8 mouse cellular contexts compared by ENCODE assay signal in the genomic region with DNA sequence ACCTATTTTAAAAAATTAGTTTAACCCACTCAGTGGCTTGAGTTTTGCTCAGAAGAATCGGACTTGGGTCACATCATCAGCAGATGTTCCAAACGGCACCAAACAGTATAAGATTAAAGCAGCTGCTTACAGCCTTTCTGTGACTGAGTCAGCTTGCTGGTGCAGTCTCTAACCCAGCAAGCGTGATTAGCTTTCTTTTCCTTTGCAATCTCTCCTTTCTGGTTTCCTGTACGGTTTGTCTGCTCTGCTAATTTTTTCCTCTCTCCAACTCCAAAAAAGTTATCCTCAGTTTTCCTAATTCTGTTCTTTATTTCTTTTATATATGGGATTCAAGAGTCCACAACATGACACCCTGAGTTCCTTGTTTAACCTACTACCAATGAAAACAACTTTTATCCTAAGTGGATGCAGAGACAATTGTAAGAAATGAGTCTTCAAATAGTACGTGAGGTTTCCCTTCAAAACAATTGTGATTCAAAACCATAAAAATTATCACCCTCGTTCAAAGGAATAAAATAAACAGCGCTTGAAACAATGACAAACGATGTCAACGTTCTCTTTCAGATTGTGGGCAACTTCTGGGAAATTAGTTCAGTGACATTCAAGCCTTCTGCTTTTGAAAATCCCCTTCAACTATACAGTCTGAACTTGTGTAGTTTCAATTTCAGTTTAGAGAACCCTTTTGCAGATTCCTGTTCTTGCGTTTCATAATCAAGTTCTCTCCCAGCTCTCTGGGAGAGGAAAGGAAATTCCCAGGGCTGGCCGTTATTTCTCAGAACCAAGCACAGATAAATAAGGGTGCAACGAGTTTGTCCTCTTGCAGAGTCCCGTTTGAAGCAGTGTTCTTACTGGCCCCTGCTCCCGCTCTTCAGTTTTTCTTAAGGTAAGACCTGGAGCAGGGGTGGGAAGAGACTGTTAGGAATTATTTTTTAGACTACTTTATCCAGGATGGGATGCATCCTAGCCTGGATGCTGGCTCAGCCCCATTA. TPM values are rescaled to one million over a fixed set of nuclear protein-coding genes. Genes with fewer than 3 reads are reported as not detected.
DNase-seq lines count a peak whose midpoint lies in the region; ATAC-seq and TF ChIP-seq lines count a peak whose summit lies in the region.

No protein-coding gene starts in this region.

- DNase-seq in embryonic facial prominence, embryonic 10.5 days (ENCODE audit: low spot score), result no peak
- peak; percentile 60 for DNase-seq in CD4-positive, CD25-positive, alpha-beta regulatory T cell, adult 2 months (ENCODE audit: low read depth, low spot score)
- DNase-seq in heart, postnatal 0 days (ENCODE audit: low spot score), result peak; percentile 39
- DNase-seq in lung, adult 2 months, result peak; percentile 41
- DNase-seq in stomach, postnatal 0 days (ENCODE audit: low spot score), result no peak
- no peak for DNase-seq in gastrocnemius, postnatal 10 days
- no peak for DNase-seq in retina, postnatal 1 day

- no peak for TF ChIP-seq POLR2A in lung, adult 2 months (IDR thresholded peaks at IDR 0.05; ENCODE audit: borderline replicate concordance, extremely low read depth, low read depth, low read length)

- H3K4me3 ChIP-seq in embryonic facial prominence, embryonic 13.5 days, result no peak overlapping the region
- no peak overlapping the region for H3K4me3 ChIP-seq in embryonic facial prominence, embryonic 10.5 days
- H3K4me3 ChIP-seq in heart, postnatal 0 days (ENCODE audit: low read depth, low read length), result peak overlapping the region; percentile 47
- peak overlapping the region; percentile 62 for H3K4me3 ChIP-seq in lung, adult 2 months (replicated peaks; ENCODE audit: extremely low read depth, low read depth, low read length)
- peak overlapping the region; percentile 35 for H3K4me3 ChIP-seq in stomach, postnatal 0 days (ENCODE audit: low read depth, low read length)

- no peaks in the 10 kb centered on the region for H3K27me3 ChIP-seq in embryonic facial prominence, embryonic 13.5 days
- no peaks in the 10 kb centered on the region for H3K27me3 ChIP-seq in embryonic facial prominence, embryonic 10.5 days (replicated peaks; ENCODE audit: low read depth, poor library complexity, severe bottlenecking)
- H3K27me3 ChIP-seq in heart, postnatal 0 days (ENCODE audit: control insufficient read depth, insufficient read depth, low read length), result no peaks in the 10 kb centered on the region
- H3K27me3 ChIP-seq in stomach, postnatal 0 days (ENCODE audit: control insufficient read depth, insufficient read depth, low read length), result no peaks in the 10 kb centered on the region

- H3K4me1 ChIP-seq in embryonic facial prominence, embryonic 13.5 days, result no peaks in the 10 kb centered on the region
- H3K4me1 ChIP-seq in embryonic facial prominence, embryonic 10.5 days, result no peaks in the 10 kb centered on the region
- H3K4me1 ChIP-seq in heart, postnatal 0 days (ENCODE audit: control insufficient read depth, insufficient read depth), result 0 out of 2 replicates have a peak, but pooled peaks cover 4% of the 10 kb centered on the region
- H3K4me1 ChIP-seq in lung, adult 2 months (ENCODE audit: control insufficient read depth, insufficient read depth, low read length), result peaks cover 11% of the 10 kb centered on the region
- no peaks in the 10 kb centered on the region for H3K4me1 ChIP-seq in stomach, postnatal 0 days (replicated peaks; ENCODE audit: control insufficient read depth, insufficient read depth)

- H3K9ac ChIP-seq in embryonic facial prominence, embryonic 13.5 days, result no peak overlapping the region
- peak overlapping the region; percentile 59 for H3K9ac ChIP-seq in heart, postnatal 0 days (replicated peaks; ENCODE audit: low read depth, low read length)
- 0 out of 2 replicates have a peak overlapping the region, but pooled peaks have one; percentile 41 for H3K9ac ChIP-seq in stomach, postnatal 0 days (ENCODE audit: low read length)

- H3K9me3 ChIP-seq in embryonic facial prominence, embryonic 13.5 days, result no peaks in the 10 kb centered on the region
- no peaks in the 10 kb centered on the region for H3K9me3 ChIP-seq in embryonic facial prominence, embryonic 10.5 days
- no peaks in the 10 kb centered on the region for H3K9me3 ChIP-seq in heart, postnatal 0 days (replicated peaks; ENCODE audit: control insufficient read depth, low read length)
- H3K9me3 ChIP-seq in stomach, postnatal 0 days (ENCODE audit: control insufficient read depth, low read length), result no peaks in the 10 kb centered on the region

- WGBS in embryonic facial prominence, embryonic 13.5 days, result 62% methylated on average over 14 of the region's 14 CpGs
- 77% methylated on average over 14 of the region's 14 CpGs for WGBS in embryonic facial prominence, embryonic 10.5 days
- 41% methylated on average over 14 of the region's 14 CpGs for WGBS in heart, postnatal 0 days
- 13% methylated on average over 14 of the region's 14 CpGs for WGBS in lung, adult 2 months
- WGBS in stomach, postnatal 0 days, result 36% methylated on average over 14 of the region's 14 CpGs

- peak overlapping the region; percentile 9; the same call in 1 of the 2 replicates for H3K4me2 ChIP-seq in embryonic facial prominence, embryonic 13.5 days
- peak overlapping the region; percentile 66 for H3K4me2 ChIP-seq in heart, postnatal 0 days (ENCODE audit: low read depth, low read length)
- H3K4me2 ChIP-seq in stomach, postnatal 0 days (replicated peaks; ENCODE audit: low read depth), result peak overlapping the region; percentile 52

- no peak for TF ChIP-seq EP300 in heart, postnatal 0 days (IDR thresholded peaks at IDR 0.05; ENCODE audit: low read depth)
- no peak for TF ChIP-seq EP300 in stomach, postnatal 0 days (optimal IDR thresholded peaks at IDR 0.05)

- no peak for ATAC-seq in embryonic facial prominence, embryonic 13.5 days (ENCODE audit: insufficient number of reproducible peaks, insufficient read depth, low FRiP score, low TSS enrichment, low read depth)
- ATAC-seq in heart, postnatal 0 days (ENCODE audit: insufficient read depth, low read depth), result no peak
- ATAC-seq in stomach, postnatal 0 days (ENCODE audit: low FRiP score, low TSS enrichment), result no peak

- TF ChIP-seq CTCF in heart, postnatal 0 days (IDR thresholded peaks at IDR 0.05; ENCODE audit: low read depth), result no peak
- TF ChIP-seq CTCF in lung, adult 2 months (IDR thresholded peaks at IDR 0.05; ENCODE audit: insufficient read depth, low read length), result no peak
- TF ChIP-seq CTCF in stomach, postnatal 0 days (IDR thresholded peaks at IDR 0.05; ENCODE audit: low read depth), result no peak

- H3K36me3 ChIP-seq in embryonic facial prominence, embryonic 13.5 days, result no peaks in the 10 kb centered on the region
- H3K36me3 ChIP-seq in embryonic facial prominence, embryonic 10.5 days (replicated peaks), result no peaks in the 10 kb centered on the region
- H3K36me3 ChIP-seq in heart, postnatal 0 days (replicated peaks; ENCODE audit: control insufficient read depth, insufficient read depth, low read length), result no peaks in the 10 kb centered on the region
- H3K36me3 ChIP-seq in stomach, postnatal 0 days (ENCODE audit: control insufficient read depth, insufficient read depth, low read length), result no peaks in the 10 kb centered on the region

- no peak overlapping the region for H3K27ac ChIP-seq in embryonic facial prominence, embryonic 13.5 days
- no peak overlapping the region for H3K27ac ChIP-seq in embryonic facial prominence, embryonic 10.5 days (replicated peaks)
- H3K27ac ChIP-seq in heart, postnatal 0 days (ENCODE audit: low read depth), result peak overlapping the region; percentile 72
- 0 out of 2 replicates have a peak overlapping the region, but pooled peaks have one; percentile 50 for H3K27ac ChIP-seq in stomach, postnatal 0 days (replicated peaks)

RNA-seq across cellular contexts. Expression of a gene that starts 2.6 kb away (rescaled TPM):
- 0.07 TPM in 1 of 2 replicates, not detected in the other for polyA plus RNA-seq in embryonic facial prominence, embryonic 13.5 days (2015; fragmentation: Nextera tagmentation; extraction: Ambion mirVana)
- polyA plus RNA-seq in embryonic facial prominence, embryonic 10.5 days (2016; fragmentation: Nextera tagmentation; extraction: Ambion mirVana), result not detected in 2 replicates
- total RNA-seq in heart, postnatal 0 days (2014; rRNA removed; ENCODE audit: low replicate concordance), result 1.6 and 4.4 TPM in 2 replicates
- polyA plus RNA-seq in heart, postnatal 0 days (2015; fragmentation: Nextera tagmentation; extraction: Ambion mirVana), result 0.33 and 0.44 TPM in 2 replicates
- polyA plus RNA-seq in lung, adult 2 months (2012; rRNA removed), result 2.0 and 2.6 TPM in 2 replicates
- polyA plus RNA-seq in stomach, postnatal 0 days (2015; fragmentation: Nextera tagmentation; extraction: Ambion mirVana), result 0.17 and 0.18 TPM in 2 replicates
- total RNA-seq in gastrocnemius, postnatal 10 days (2021), result 1 to 10 TPM; 2.2 to 3.2 TPM

RNA-seq across cellular contexts. Expression of a gene that starts 33.7 kb away (rescaled TPM):
- polyA plus RNA-seq in embryonic facial prominence, embryonic 13.5 days (2015; fragmentation: Nextera tagmentation; extraction: Ambion mirVana), result 1.7 and 1.8 TPM in 2 replicates
- polyA plus RNA-seq in embryonic facial prominence, embryonic 10.5 days (2016; fragmentation: Nextera tagmentation; extraction: Ambion mirVana), result 0.69 and 1.0 TPM in 2 replicates
- total RNA-seq in heart, postnatal 0 days (2014; rRNA removed; ENCODE audit: low replicate concordance), result 5.4 and 6.0 TPM in 2 replicates
- polyA plus RNA-seq in heart, postnatal 0 days (2015; fragmentation: Nextera tagmentation; extraction: Ambion mirVana), result 5.3 and 5.4 TPM in 2 replicates
- 4.5 and 5.8 TPM in 2 replicates for polyA plus RNA-seq in lung, adult 2 months (2012; rRNA removed)
- polyA plus RNA-seq in stomach, postnatal 0 days (2015; fragmentation: Nextera tagmentation; extraction: Ambion mirVana), result 3.8 and 4.2 TPM in 2 replicates
- 1 to 10 TPM; 4.3 to 5.8 TPM for total RNA-seq in gastrocnemius, postnatal 10 days (2021)

Comparison
In these comparisons a context has a peak if more than half of its experiments do, and no peak if none do; other contexts are left out.
1. H3K27ac ChIP-seq: peak in heart, postnatal 0 days (single experiment) and stomach, postnatal 0 days (single experiment); none in embryonic facial prominence, embryonic 13.5 days (single experiment) and embryonic facial prominence, embryonic 10.5 days (single experiment).
2. H3K4me2 ChIP-seq: peak in every context shown above with its lines; median percentile 66 in heart, postnatal 0 days; 52 in stomach, postnatal 0 days; 9 in embryonic facial prominence, embryonic 13.5 days.
3. H3K4me3 ChIP-seq: peak in heart, postnatal 0 days (single experiment), lung, adult 2 months (single experiment) and stomach, postnatal 0 days (single experiment); none in embryonic facial prominence, embryonic 13.5 days (single experiment) and embryonic facial prominence, embryonic 10.5 days (single experiment).
4. DNase-seq: peak in CD4-positive, CD25-positive, alpha-beta regulatory T cell, adult 2 months (single experiment), heart, postnatal 0 days (single experiment) and lung, adult 2 months (single experiment); none in embryonic facial prominence, embryonic 10.5 days (single experiment), stomach, postnatal 0 days (single experiment), gastrocnemius, postnatal 10 days (single experiment) and retina, postnatal 1 day (single experiment).